Mouse (Mus musculus): ENCODE results near the gene Rps11.

GRCm38 (mm10) chr7:45129318-45129717 lies 5.1 kb upstream of the Rps11 start:
- TF ChIP-seq CTCF (IDR thresholded peaks at IDR 0.05; ENCODE audit: extremely low read depth, insufficient read depth, insufficient read length, insufficient replicate concordance) = no peak
- TF ChIP-seq POLR2A (IDR thresholded peaks at IDR 0.05; ENCODE audit: low read depth, low read length) = no peak; the same call in 1 of the 2 replicates
